In the genomic region with DNA sequence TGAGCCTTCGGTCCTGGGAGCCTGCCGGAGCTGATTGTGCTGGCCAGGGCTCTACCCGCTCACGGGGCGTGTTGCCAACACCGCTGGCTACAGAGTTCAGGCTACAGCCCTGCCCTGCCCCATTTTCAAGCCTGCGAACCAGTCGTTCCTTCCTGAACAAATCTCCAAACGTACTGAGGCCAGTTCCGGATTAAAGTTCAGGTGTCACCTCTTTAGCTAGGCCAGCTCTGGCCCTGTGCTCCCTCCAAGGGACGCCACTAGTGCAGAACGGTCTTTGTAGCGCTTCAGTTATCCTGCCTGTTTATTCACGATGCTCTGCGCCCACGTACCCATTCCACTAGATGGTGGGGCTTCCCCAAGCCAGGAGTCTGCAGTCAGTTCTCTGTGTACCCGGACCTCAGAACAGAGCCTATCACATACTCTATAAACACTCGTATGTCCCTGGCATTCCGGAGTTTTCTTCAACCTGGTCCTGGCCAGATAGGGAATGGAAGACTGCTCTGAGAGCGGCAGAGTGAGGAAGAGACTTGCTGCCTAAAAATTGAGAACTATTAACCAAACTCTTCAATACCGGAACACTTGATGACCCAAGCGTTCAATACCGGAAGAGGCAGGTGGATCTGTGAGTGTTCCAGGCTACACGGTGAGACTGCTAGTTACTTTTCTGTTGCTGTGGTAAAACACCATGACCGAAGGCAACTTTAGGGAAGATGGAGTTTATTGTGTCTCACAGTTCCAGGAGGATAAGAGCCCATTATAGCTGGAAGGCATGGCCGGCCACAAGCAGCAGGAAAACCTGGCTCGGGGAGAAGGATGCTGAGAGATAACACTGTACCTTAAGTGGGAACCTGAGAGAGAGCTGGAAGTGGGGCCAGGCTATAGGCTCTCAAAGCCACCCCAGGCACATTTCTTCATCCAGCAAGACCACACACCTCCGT, we compare ENCODE assay signal across 8 mouse cellular contexts. TPM values are rescaled to one million over a fixed set of nuclear protein-coding genes. Genes with fewer than 3 reads are reported as not detected.
A peak's percentile ranks its signal among the peaks of the same experiment; 100 is the strongest.
DNase-seq lines count a peak whose midpoint lies in the region; ATAC-seq and TF ChIP-seq lines count a peak whose summit lies in the region.

TSS of gene Cyb5r3 (minus strand) at position 101 of the 938 bp plus-strand sequence.

- peak; percentile 74 for ATAC-seq in lung, embryonic 14.5 days (ENCODE audit: insufficient read depth)
- ATAC-seq in inflammation-experienced regulatory T-cells, adult 6 months: peak; percentile 41

- no peak for DNase-seq in lung, embryonic 14.5 days
- no peak for DNase-seq in lung, postnatal 25 days (ENCODE audit: low spot score)
- DNase-seq in adrenal gland, postnatal 4 days (ENCODE audit: low spot score in 2 of 2): no peak
- DNase-seq in gastrocnemius, postnatal 25 days: no peak
- DNase-seq in frontal cortex, postnatal 14 days (ENCODE audit: low spot score in 2 of 2): no peak
- DNase-seq in cerebellum, postnatal 4 days (ENCODE audit: low spot score in 2 of 2): no peak

- peak within 1 kb of the TSS; percentile 83 for H3K9ac ChIP-seq in lung, embryonic 14.5 days

- peak within 1 kb of the TSS; percentile 87 for H3K27ac ChIP-seq in lung, embryonic 14.5 days (ENCODE audit: low read depth)

- H3K27me3 ChIP-seq in lung, embryonic 14.5 days (ENCODE audit: insufficient read depth, low read length): no peaks in the 10 kb centered on the region
- peaks cover 2% of the 10 kb centered on the region for H3K27me3 ChIP-seq in megakaryocyte, embryonic 14.5 days (replicated peaks)

- H3K36me3 ChIP-seq in lung, embryonic 14.5 days (ENCODE audit: insufficient read depth): no peaks in the 10 kb centered on the region
- peaks cover 20% of the 10 kb centered on the region for H3K36me3 ChIP-seq in megakaryocyte, embryonic 14.5 days (replicated peaks; ENCODE audit: low read length)

- H3K4me2 ChIP-seq in lung, embryonic 14.5 days: peak within 1 kb of the TSS; percentile 72

- peak; percentile 27 for TF ChIP-seq CTCF in lung, embryonic 14.5 days (IDR thresholded peaks at IDR 0.05; ENCODE audit: low read depth)

- H3K9me3 ChIP-seq in lung, embryonic 14.5 days (ENCODE audit: low read depth, low read length): no peaks in the 10 kb centered on the region
- no peaks in the 10 kb centered on the region for H3K9me3 ChIP-seq in megakaryocyte, embryonic 14.5 days

- H3K4me1 ChIP-seq in lung, embryonic 14.5 days (ENCODE audit: insufficient read depth): peaks cover 21% of the 10 kb centered on the region
- H3K4me1 ChIP-seq in megakaryocyte, embryonic 14.5 days: peaks cover 72% of the 10 kb centered on the region

- peak within 1 kb of the TSS; percentile 89 for H3K4me3 ChIP-seq in lung, embryonic 14.5 days (ENCODE audit: low read depth, low read length)
- H3K4me3 ChIP-seq in megakaryocyte, embryonic 14.5 days (replicated peaks): peak within 1 kb of the TSS; percentile 98

- WGBS in lung, embryonic 14.5 days: 27% methylated on average over 28 of the region's 28 CpGs

RNA-seq across cellular contexts. Expression of gene Cyb5r3, which starts in this region (rescaled TPM):
- 161 and 164 TPM in 2 replicates for polyA plus RNA-seq in lung, embryonic 14.5 days (2014; fragmentation: Nextera tagmentation; extraction: Ambion mirVana)
- total RNA-seq in adrenal gland, postnatal 4 days (2021): 100 to 1,000 TPM; 201 to 210 TPM
- total RNA-seq in gastrocnemius, postnatal 25 days (2021): 10 to 100 TPM; 47.0 to 65.7 TPM
- polyA plus RNA-seq in inflammation-experienced regulatory T-cells, adult 6 months (2017; shearing (Covaris generic)): 10 to 100 TPM; 58.4 to 85.8 (median 76.2) TPM
- polyA plus RNA-seq in megakaryocyte, embryonic 14.5 days (2012; ENCODE audit: insufficient read depth, low replicate concordance): 127 and 215 TPM in 2 replicates
